Mouse (Mus musculus) megakaryocyte, embryonic 14.5 days (primary cell): ENCODE results near the gene 6030452D12Rik.

Source experiments
- FLI1 ChIP-seq: IDR thresholded peaks from 2 replicates; pipeline ENCODE4 v1.6.1; 2012; ENCODE audit warnings: low read length, inconsistent platforms, mixed read lengths
- GATA1 ChIP-seq: IDR thresholded peaks from 3 replicates; pipeline ENCODE4 v1.6.1; 2012; ENCODE audit warnings: mixed read lengths, low read length, inconsistent platforms, borderline replicate concordance

DNA sequence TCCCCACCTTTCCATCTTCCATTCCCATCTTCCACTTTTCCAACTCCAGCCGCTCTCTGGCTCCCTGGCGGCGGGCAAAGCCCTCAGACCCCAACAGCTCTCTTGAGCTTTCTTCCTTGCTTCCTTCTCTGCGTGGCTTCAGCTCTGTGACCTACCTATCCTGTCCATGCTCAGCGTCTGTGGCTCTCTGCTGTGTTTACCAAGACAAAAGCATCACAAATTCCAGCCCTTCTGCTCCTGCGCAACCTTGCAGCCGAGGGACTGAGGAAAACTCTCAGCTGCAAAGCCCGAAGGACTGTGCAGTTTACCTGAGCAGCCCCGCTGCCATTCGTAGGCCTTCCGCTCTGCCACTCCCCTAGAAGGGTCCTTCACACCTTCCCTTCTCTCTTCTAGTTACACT lies 46.3 kb upstream of the 6030452D12Rik start:
- TF ChIP-seq GATA1 (no peak), FLI1 (no peak)
